Mouse (Mus musculus) heart, postnatal 0 days (tissue): ENCODE data around the gene Sbno1. TPM values are rescaled to one million over a fixed set of nuclear protein-coding genes. Genes with fewer than 3 reads are reported as not detected.
A peak's percentile ranks its signal among the peaks of the same experiment; 100 is the strongest.

Source experiments
- ATAC-seq: fragments of 200-750 bp; cut with Nextera tagmentation; 2 replicates; pipeline ENCODE4 v1.8.0; 2017; ENCODE audit warnings: low read depth, moderate number of reproducible peaks, moderate library complexity; ENCODE audit not compliant: insufficient read depth
- DNase-seq: peaks from one replicate; pipeline ENCODE4 v3.0.0-alpha.2; 2016; ENCODE audit warnings: low spot score
- H3K27ac ChIP-seq: fragments of 300-500 bp; sonication (generic); 2 replicates; pipeline ENCODE4 v1.5.1; 2014; ENCODE audit warnings: low read depth, mild to moderate bottlenecking
- H3K27me3 ChIP-seq: fragments of 300-500 bp; sonication (generic); 2 replicates; pipeline ENCODE4 v1.6.1; 2014; ENCODE audit warnings: low read length, mixed read lengths; ENCODE audit not compliant: control insufficient read depth, insufficient read depth
- H3K36me3 ChIP-seq: fragments of 300-500 bp; sonication (generic); replicated peaks from 2 replicates; pipeline ENCODE4 v1.6.1; 2014; ENCODE audit warnings: low read length, mixed read lengths; ENCODE audit not compliant: control insufficient read depth, insufficient read depth
- H3K4me1 ChIP-seq: fragments of 300-500 bp; sonication (generic); 2 replicates; pipeline ENCODE4 v1.6.1; 2014; ENCODE audit warnings: antibody characterized with exemption; ENCODE audit not compliant: control insufficient read depth, insufficient read depth
- H3K4me2 ChIP-seq: fragments of 300-500 bp; sonication (generic); 2 replicates; pipeline ENCODE4 v1.6.1; 2014; ENCODE audit warnings: low read depth, mild to moderate bottlenecking, low read length, moderate library complexity
- H3K4me3 ChIP-seq: fragments of 300-500 bp; sonication (generic); 2 replicates; pipeline ENCODE4 v1.5.1; 2014; ENCODE audit warnings: low read depth, low read length
- H3K9ac ChIP-seq: fragments of 300-500 bp; sonication (generic); replicated peaks from 2 replicates; pipeline ENCODE4 v1.6.1; 2014; ENCODE audit warnings: low read depth, low read length, mixed read lengths
- H3K9me3 ChIP-seq: fragments of 300-500 bp; sonication (generic); replicated peaks from 2 replicates; pipeline ENCODE4 v1.6.1; 2016; ENCODE audit warnings: low read length; ENCODE audit not compliant: control insufficient read depth
- CTCF ChIP-seq: IDR thresholded peaks from 2 replicates; pipeline ENCODE4 v1.5.1; 2016; ENCODE audit warnings: antibody characterized with exemption, control low read depth, low read depth
- EP300 ChIP-seq: IDR thresholded peaks from 2 replicates; pipeline ENCODE4 v1.6.1; 2016; ENCODE audit warnings: antibody characterized with exemption, low read depth
- WGBS: fragments of 180-500 bp; shearing (Covaris S2); extraction: QIAGEN DNeasy Blood & Tissue Kit; methylation state at CpG from one replicate; pipeline ENCODE4 v1.1.7; 2014; 5-methylcytosine and 5-hydroxymethylcytosine counted together
- microRNA-seq: library from miRNA; unstranded; fragments of <30 nt; microRNA quantifications from one replicate; pipeline ENCODE4, GENCODE M21; 2016
- polyA plus RNA-seq: library from polyadenylated mRNA; unstranded; fragments of >200 nt; fragmentation: Nextera tagmentation; extraction: Ambion mirVana; gene quantifications from 2 replicates; pipeline ENCODE4 v1.2.1, GENCODE M21; 2015
- total RNA-seq: library from RNA; depleted of rRNA; stranded (reverse); fragments of >200 nt; gene quantifications from 2 replicates; pipeline ENCODE4 v1.2.3, GENCODE M21; 2014; ENCODE audit warnings: low replicate concordance; rRNA removed

The Sbno1 gene
- total and polyA plus RNA-seq, 2 experiments from 2014 or later, result 33.8 to 52.8 TPM

GRCm38 (mm10) chr5:124327510-124328364 is 98.1 kb downstream of the Sbno1 start, which contains the start of the genes Mphosph9 and 2810006K23Rik:
Gene Mphosph9, minus strand, starts transcription at chr5:124327972.
Gene 2810006K23Rik, plus strand, starts transcription at chr5:124328089.
- ATAC-seq (peak; percentile 97), DNase-seq (peak; percentile 99)
- Histone ChIP-seq H3K27ac (peak within 1 kb of the TSS; percentile 97), H3K27me3 (no peaks in the 10 kb centered on the region), H3K9ac (peak within 1 kb of the TSS; percentile 70), H3K9me3 (no peaks in the 10 kb centered on the region), H3K4me2 (peak within 1 kb of the TSS; percentile 81), H3K4me1 (peaks cover 13% of the 10 kb centered on the region), H3K36me3 (peaks cover 6% of the 10 kb centered on the region; the same call in 1 of the 2 replicates), H3K4me3 (peak within 1 kb of the TSS; percentile 82)
- TF ChIP-seq EP300 (peak; percentile 44; the same call in 1 of the 2 replicates), CTCF (no peak)
- WGBS, result under 1% methylated on average over 71 of the region's 72 CpGs

- H3K4me1 ChIP-seq, result peaks cover 13% of the 10 kb centered on the region
- peak overlapping the region; percentile 97 for H3K27ac ChIP-seq
- WGBS, result 1% methylated on average over 8 of the region's 8 CpGs
- TF ChIP-seq EP300 (no peak), CTCF (no peak)
- no peak for DNase-seq
- peak overlapping the region; percentile 75 for H3K4me2 ChIP-seq
- H3K36me3 ChIP-seq, result peaks cover 6% of the 10 kb centered on the region; the same call in 1 of the 2 replicates
- peak overlapping the region; percentile 82 for H3K4me3 ChIP-seq
- no peak for ATAC-seq
- no peaks in the 10 kb centered on the region for H3K27me3 ChIP-seq
- H3K9me3 ChIP-seq, result no peaks in the 10 kb centered on the region
- peak overlapping the region; percentile 51; the same call in 1 of the 2 replicates for H3K9ac ChIP-seq
Measured at GRCm38 (mm10) chr5:124326829-124327228, 99.0 kb downstream of the Sbno1 start.

Small RNA genes lying within 50 kb of the gene (microRNA-seq; reads per million reads assigned to microRNA genes)
- gene Gm27486, result not detected

Other genes with a start within 250 kb of the Sbno1 start
- 17.1 and 28.6 TPM in 2 replicates for gene Pitpnm2, start 176.2 kb downstream of the Sbno1 start, total RNA-seq
- 3.1 and 3.2 TPM in 2 replicates for gene Pitpnm2, start 176.2 kb downstream of the Sbno1 start, polyA plus RNA-seq
- gene Mphosph9, start 98.0 kb downstream of the Sbno1 start, total RNA-seq, result 10.5 and 12.2 TPM in 2 replicates
- gene Mphosph9, start 98.0 kb downstream of the Sbno1 start, polyA plus RNA-seq, result 4.4 and 5.3 TPM in 2 replicates
- gene 2810006K23Rik, start 97.9 kb downstream of the Sbno1 start, total RNA-seq, result 13.2 and 20.0 TPM in 2 replicates
- gene 2810006K23Rik, start 97.9 kb downstream of the Sbno1 start, polyA plus RNA-seq, result 12.4 and 14.9 TPM in 2 replicates
- 113 and 180 TPM in 2 replicates for gene Cdk2ap1, start 62.9 kb downstream of the Sbno1 start, total RNA-seq
- gene Cdk2ap1, start 62.9 kb downstream of the Sbno1 start, polyA plus RNA-seq, result 23.2 and 26.6 TPM in 2 replicates
- gene Kmt5a, start 13.9 kb upstream of the Sbno1 start, total RNA-seq, result 71.9 and 82.9 TPM in 2 replicates
- 26.0 and 27.7 TPM in 2 replicates for gene Kmt5a, start 13.9 kb upstream of the Sbno1 start, polyA plus RNA-seq
- 8.4 and 12.4 TPM in 2 replicates for gene Rilpl2, start 52.4 kb upstream of the Sbno1 start, total RNA-seq
- gene Rilpl2, start 52.4 kb upstream of the Sbno1 start, polyA plus RNA-seq, result 14.9 and 15.4 TPM in 2 replicates
- 0.50 and 4.4 TPM in 2 replicates for gene Snrnp35, start 57.1 kb upstream of the Sbno1 start, total RNA-seq
- gene Snrnp35, start 57.1 kb upstream of the Sbno1 start, polyA plus RNA-seq, result 14.0 and 14.6 TPM in 2 replicates
- gene Rilpl1, start 105.4 kb upstream of the Sbno1 start, total RNA-seq, result 34.7 and 52.1 TPM in 2 replicates
- gene Rilpl1, start 105.4 kb upstream of the Sbno1 start, polyA plus RNA-seq, result 39.0 and 40.5 TPM in 2 replicates
- 331 and 388 TPM in 2 replicates for gene Tmed2, start 114.7 kb upstream of the Sbno1 start, total RNA-seq
- 389 and 404 TPM in 2 replicates for gene Tmed2, start 114.7 kb upstream of the Sbno1 start, polyA plus RNA-seq
- 1.1 and 5.2 TPM in 2 replicates for gene Ddx55, start 126.9 kb upstream of the Sbno1 start, total RNA-seq
- 4.9 and 5.9 TPM in 2 replicates for gene Ddx55, start 126.9 kb upstream of the Sbno1 start, polyA plus RNA-seq
- gene Eif2b1, start 153.1 kb upstream of the Sbno1 start, total RNA-seq, result 23.7 and 58.6 TPM in 2 replicates
- 49.5 and 51.5 TPM in 2 replicates for gene Eif2b1, start 153.1 kb upstream of the Sbno1 start, polyA plus RNA-seq
- gene Gtf2h3, start 153.1 kb upstream of the Sbno1 start, total RNA-seq, result 18.9 and 49.7 TPM in 2 replicates
- 21.1 and 22.3 TPM in 2 replicates for gene Gtf2h3, start 153.1 kb upstream of the Sbno1 start, polyA plus RNA-seq
- 20.4 and 30.1 TPM in 2 replicates for gene Atp6v0a2, start 202.6 kb upstream of the Sbno1 start, total RNA-seq
- 22.4 and 27.0 TPM in 2 replicates for gene Atp6v0a2, start 202.6 kb upstream of the Sbno1 start, polyA plus RNA-seq